Mouse (Mus musculus) kidney, adult 2 months (tissue): ENCODE results near the gene Men1.

Experiments used
- CTCF ChIP-seq: fragments of 200-500 bp; conservative IDR thresholded peaks from 2 replicates; pipeline ENCODE4 v1.5.1; 2011; ENCODE audit warnings: low read depth, mild to moderate bottlenecking, control low read depth, low read length, moderate library complexity, mixed read lengths; ENCODE audit not compliant: insufficient read depth, insufficient read length
- POLR2A ChIP-seq: fragments of 200-500 bp; IDR thresholded peaks from one replicate; pipeline ENCODE4 v1.6.1; 2011; ENCODE audit warnings: low read depth, low read length, control low read depth

GRCm38 (mm10) chr19:6315573-6315972 is 19.2 kb upstream of the Men1 start:
- TF ChIP-seq CTCF (no peak), POLR2A (no peak)
